Mouse (Mus musculus): ENCODE results near the gene Sec31a. TPM values are rescaled to one million over a fixed set of nuclear protein-coding genes. Genes with fewer than 3 reads are reported as not detected.
A peak's percentile ranks its signal among the peaks of the same experiment; 100 is the strongest.

The Sec31a gene
- polyA plus RNA-seq, 1 experiment from 2014 or later, result 54.7 TPM

GRCm38 (mm10) chr5:100418077-100418476 lies 2.0 kb upstream of the Sec31a start:
- TF ChIP-seq CTCF (IDR thresholded peaks at IDR 0.05; ENCODE audit: low read depth), result no peak
- no peak for TF ChIP-seq EP300 (IDR thresholded peaks at IDR 0.05; ENCODE audit: low read depth)
- no peak overlapping the region for H3K4me3 ChIP-seq (ENCODE audit: low read depth, low read length)
- H3K27ac ChIP-seq (ENCODE audit: low read depth), result no peak overlapping the region
- no peak for ATAC-seq
- no peak for DNase-seq
- 89% methylated on average over 2 of the region's 2 CpGs for WGBS (ENCODE audit: insufficient replicate concordance)
- no peaks in the 10 kb centered on the region for H3K27me3 ChIP-seq (ENCODE audit: insufficient read depth, low read length)
- H3K9ac ChIP-seq (replicated peaks), result no peak overlapping the region
- peaks cover 33% of the 10 kb centered on the region for H3K36me3 ChIP-seq (replicated peaks; ENCODE audit: insufficient read depth, low read length)
- H3K4me2 ChIP-seq (ENCODE audit: low read depth, low read length), result no peak overlapping the region
- no peaks in the 10 kb centered on the region for H3K9me3 ChIP-seq (ENCODE audit: low read length)
- peaks cover 6% of the 10 kb centered on the region; the same call in 1 of the 2 replicates for H3K4me1 ChIP-seq (ENCODE audit: insufficient read depth)

GRCm38 (mm10) chr5:100414474-100415196 lies 1.4 kb downstream of the Sec31a start:
- peaks cover 9% of the 10 kb centered on the region for H3K36me3 ChIP-seq (replicated peaks; ENCODE audit: insufficient read depth, low read length)
- peak overlapping the region; percentile 90 for H3K4me3 ChIP-seq (ENCODE audit: low read depth, low read length)
- WGBS (ENCODE audit: insufficient replicate concordance), result 36% methylated on average over 11 of the region's 11 CpGs
- ATAC-seq, result no peak
- H3K27ac ChIP-seq (ENCODE audit: low read depth), result 0 out of 2 replicates have a peak overlapping the region, but pooled peaks have one; percentile 30
- H3K4me2 ChIP-seq (ENCODE audit: low read depth, low read length), result peak overlapping the region; percentile 86
- no peaks in the 10 kb centered on the region for H3K9me3 ChIP-seq (ENCODE audit: low read length)
- DNase-seq, result no peak
- peak overlapping the region; percentile 75 for H3K9ac ChIP-seq (replicated peaks)
- H3K4me1 ChIP-seq (ENCODE audit: insufficient read depth), result peaks cover 13% of the 10 kb centered on the region; the same call in 1 of the 2 replicates
- TF ChIP-seq EP300 (IDR thresholded peaks at IDR 0.05; ENCODE audit: low read depth), result no peak
- H3K27me3 ChIP-seq (ENCODE audit: insufficient read depth, low read length), result no peaks in the 10 kb centered on the region

GRCm38 (mm10) chr5:100412886-100413285 lies 3.1 kb downstream of the Sec31a start:
- Histone ChIP-seq H3K9ac (replicated peaks) (no peak overlapping the region), H3K4me3 (ENCODE audit: low read depth, low read length) (no peak overlapping the region), H3K36me3 (replicated peaks; ENCODE audit: insufficient read depth, low read length) (peaks cover 7% of the 10 kb centered on the region; the same call in 1 of the 2 replicates), H3K9me3 (ENCODE audit: low read length) (no peaks in the 10 kb centered on the region), H3K27me3 (ENCODE audit: insufficient read depth, low read length) (no peaks in the 10 kb centered on the region), H3K27ac (ENCODE audit: low read depth) (no peak overlapping the region), H3K4me1 (ENCODE audit: insufficient read depth) (peaks cover 13% of the 10 kb centered on the region; the same call in 1 of the 2 replicates), H3K4me2 (ENCODE audit: low read depth, low read length) (peak overlapping the region; percentile 39)
- WGBS (ENCODE audit: insufficient replicate concordance), result 47% methylated on average over 3 of the region's 3 CpGs
- TF ChIP-seq EP300 (IDR thresholded peaks at IDR 0.05; ENCODE audit: low read depth) (no peak), CTCF (IDR thresholded peaks at IDR 0.05; ENCODE audit: low read depth) (no peak)
- no peak for ATAC-seq
- DNase-seq, result no peak

- H3K36me3 ChIP-seq (replicated peaks; ENCODE audit: insufficient read depth, low read length), result peaks cover 23% of the 10 kb centered on the region
- H3K4me3 ChIP-seq (ENCODE audit: low read depth, low read length), result no peak overlapping the region
- 80% methylated on average over 5 of the region's 5 CpGs for WGBS (ENCODE audit: insufficient replicate concordance)
- no peak for TF ChIP-seq CTCF (IDR thresholded peaks at IDR 0.05; ENCODE audit: low read depth)
- no peak for TF ChIP-seq EP300 (IDR thresholded peaks at IDR 0.05; ENCODE audit: low read depth)
- H3K4me1 ChIP-seq (ENCODE audit: insufficient read depth), result peaks cover 10% of the 10 kb centered on the region; the same call in 1 of the 2 replicates
- H3K27ac ChIP-seq (ENCODE audit: low read depth), result no peak overlapping the region
- ATAC-seq (no peak), DNase-seq (no peak)
- H3K9ac ChIP-seq (replicated peaks), result no peak overlapping the region
- no peaks in the 10 kb centered on the region for H3K27me3 ChIP-seq (ENCODE audit: insufficient read depth, low read length)
- H3K9me3 ChIP-seq (ENCODE audit: low read length), result no peaks in the 10 kb centered on the region
- H3K4me2 ChIP-seq (ENCODE audit: low read depth, low read length), result no peak overlapping the region
Observed at GRCm38 (mm10) chr5:100410281-100410680, 5.8 kb downstream of the Sec31a start.

GRCm38 (mm10) chr5:100408485-100408884 lies 7.5 kb downstream of the Sec31a start:
- TF ChIP-seq EP300 (IDR thresholded peaks at IDR 0.05; ENCODE audit: low read depth), result no peak
- TF ChIP-seq CTCF (IDR thresholded peaks at IDR 0.05; ENCODE audit: low read depth), result no peak
- DNase-seq (no peak), ATAC-seq (no peak)
- H3K27ac ChIP-seq (ENCODE audit: low read depth), result no peak overlapping the region
- no peak overlapping the region for H3K4me3 ChIP-seq (ENCODE audit: low read depth, low read length)
- no peak overlapping the region for H3K9ac ChIP-seq (replicated peaks)
- no peak overlapping the region for H3K4me2 ChIP-seq (ENCODE audit: low read depth, low read length)
- WGBS (ENCODE audit: insufficient replicate concordance), result 67% methylated on average over 5 of the region's 5 CpGs
- H3K36me3 ChIP-seq (replicated peaks; ENCODE audit: insufficient read depth, low read length), result peaks cover 39% of the 10 kb centered on the region
- 0 out of 2 replicates have a peak, but pooled peaks cover 7% of the 10 kb centered on the region for H3K4me1 ChIP-seq (ENCODE audit: insufficient read depth)
- no peaks in the 10 kb centered on the region for H3K9me3 ChIP-seq (ENCODE audit: low read length)
- no peaks in the 10 kb centered on the region for H3K27me3 ChIP-seq (ENCODE audit: insufficient read depth, low read length)

- TF ChIP-seq EP300 (IDR thresholded peaks at IDR 0.05; ENCODE audit: low read depth) (no peak), CTCF (IDR thresholded peaks at IDR 0.05; ENCODE audit: low read depth) (no peak)
- H3K36me3 ChIP-seq (replicated peaks; ENCODE audit: insufficient read depth, low read length), result peaks cover 64% of the 10 kb centered on the region
- H3K4me3 ChIP-seq (ENCODE audit: low read depth, low read length), result no peak overlapping the region
- DNase-seq (no peak), ATAC-seq (no peak)
- no peaks in the 10 kb centered on the region for H3K27me3 ChIP-seq (ENCODE audit: insufficient read depth, low read length)
- WGBS (ENCODE audit: insufficient replicate concordance), result 87% methylated on average over 3 of the region's 3 CpGs
- no peaks in the 10 kb centered on the region for H3K4me1 ChIP-seq (ENCODE audit: insufficient read depth)
- H3K27ac ChIP-seq (ENCODE audit: low read depth), result no peak overlapping the region
- H3K9ac ChIP-seq (replicated peaks), result no peak overlapping the region
- H3K4me2 ChIP-seq (ENCODE audit: low read depth, low read length), result no peak overlapping the region
- no peaks in the 10 kb centered on the region for H3K9me3 ChIP-seq (ENCODE audit: low read length)
Observed at GRCm38 (mm10) chr5:100396753-100397152, 19.3 kb downstream of the Sec31a start.

Data from liver, postnatal 0 days (tissue).